Mouse (Mus musculus) granulocyte monocyte progenitor cell, adult 5-6 weeks (primary cell): ENCODE data around the gene Mtg2. TPM values are rescaled to one million over a fixed set of nuclear protein-coding genes. Genes with fewer than 3 reads are reported as not detected.

Experiments used
- ATAC-seq: replicated peaks from 2 replicates; pipeline ENCODE4 v1.8.0; 2016; ENCODE audit warnings: mild to moderate bottlenecking, moderate TSS enrichment, inconsistent platforms; ENCODE audit not compliant: poor library complexity, severe bottlenecking
- total RNA-seq, 2 experiments: library from RNA; stranded (forward) in 1 of 2; stranded (reverse) in 1 of 2; fragments of 200-712, 200-1000 nt in 1 of 2; fragments of >200 nt in 1 of 2; fragmentation: Nextera tagmentation in 1 of 2; gene quantifications; 2 replicates each; pipeline ENCODE4 v1.2.3; 2014 to 2017

Gene Mtg2
- total RNA-seq (2014; fragmentation: Nextera tagmentation), result 15.8 and 17.7 TPM in 2 replicates
- 13.1 and 19.1 TPM in 2 replicates for total RNA-seq (2017)

DNA sequence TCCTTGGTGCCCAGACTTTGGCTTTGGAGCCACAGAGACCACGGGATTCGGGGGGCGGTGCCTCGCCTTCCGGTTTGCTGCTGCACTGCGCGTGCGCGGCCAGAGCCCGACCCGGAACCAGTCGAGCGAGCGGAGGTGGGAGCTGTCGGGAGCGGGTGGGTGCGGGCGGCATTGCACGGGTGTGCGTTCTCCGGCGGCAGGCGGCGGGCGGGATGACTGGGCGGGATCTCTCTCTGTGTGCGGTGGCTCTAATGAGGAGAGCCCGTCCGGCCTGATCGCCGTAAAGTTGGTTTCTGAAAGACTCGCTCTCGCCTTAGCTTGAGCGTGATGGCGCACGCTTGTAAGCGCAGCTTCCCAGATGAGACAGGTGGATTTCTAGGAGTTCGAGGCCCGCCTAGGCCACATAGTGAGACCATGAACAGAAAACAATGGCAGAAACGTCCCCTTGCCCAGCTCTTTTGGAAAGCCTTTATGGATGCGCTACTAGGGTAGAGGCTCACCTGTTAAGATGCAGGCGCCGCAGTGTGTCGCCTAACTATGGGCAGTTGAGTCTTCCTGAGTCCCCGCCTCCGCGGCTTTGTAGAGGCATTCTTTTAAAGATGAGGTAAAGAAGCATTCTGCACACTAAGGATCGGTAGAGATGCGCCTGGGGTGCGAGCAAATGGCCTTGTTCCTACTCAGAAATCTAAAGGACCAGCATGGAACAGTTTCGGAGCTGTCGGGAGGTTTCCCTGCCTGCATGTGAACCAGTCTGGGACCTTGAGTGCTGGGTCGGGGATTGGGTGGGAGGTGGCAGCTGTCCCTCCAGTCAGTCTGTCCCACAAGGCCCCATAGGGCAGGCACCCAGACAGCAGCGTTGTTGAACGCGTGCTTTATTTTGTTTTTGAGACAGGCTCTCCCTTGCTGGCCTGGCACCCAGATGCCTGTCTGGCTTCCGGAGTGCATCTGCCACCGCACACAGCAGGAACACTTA, at the start of gene Mtg2:
TSS of gene Mtg2 (plus strand) at position 108 of the 973 bp plus-strand sequence.
- peak; percentile 97 for ATAC-seq

DNA sequence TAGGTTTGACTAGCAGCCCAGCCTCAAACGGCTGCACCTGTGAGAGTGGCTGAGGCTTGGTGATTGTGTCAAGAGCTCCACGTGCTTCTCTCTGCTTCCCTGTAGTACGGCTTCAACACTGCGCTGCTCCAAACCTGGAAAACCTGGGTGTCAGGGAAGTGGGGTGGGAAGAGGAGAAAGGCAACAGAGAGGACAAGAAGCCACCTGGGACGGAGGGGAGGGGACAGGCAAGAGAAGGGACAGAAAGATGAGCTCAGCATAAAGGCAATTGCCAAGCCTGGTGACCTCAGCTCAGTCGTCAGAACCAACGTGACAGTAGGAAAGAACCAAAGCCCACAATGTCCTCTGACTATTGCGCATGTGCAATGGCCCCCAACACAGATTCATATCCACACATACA, 49.5 kb upstream of the Mtg2 start:
- ATAC-seq, result no peak

DNA sequence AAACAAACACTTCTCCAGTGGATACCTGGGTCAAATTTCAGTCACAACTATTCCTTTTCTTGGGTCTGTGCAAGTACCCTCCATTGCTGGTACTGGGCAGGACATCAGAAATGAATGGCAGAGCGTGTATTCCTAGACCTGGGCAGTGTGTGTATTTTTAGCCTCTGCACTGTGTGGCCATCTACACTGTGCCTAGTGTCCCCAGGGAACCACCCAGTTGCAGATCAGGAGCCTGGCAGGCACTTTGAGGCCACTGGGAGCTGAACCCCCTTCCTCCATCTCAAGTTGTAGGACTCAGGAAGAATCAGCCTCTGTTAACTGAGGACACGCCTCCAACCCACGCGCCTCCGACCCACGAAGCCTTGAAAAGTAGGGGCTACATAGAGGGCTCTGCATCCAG, 47.6 kb upstream of the Mtg2 start:
- ATAC-seq, result no peak

DNA sequence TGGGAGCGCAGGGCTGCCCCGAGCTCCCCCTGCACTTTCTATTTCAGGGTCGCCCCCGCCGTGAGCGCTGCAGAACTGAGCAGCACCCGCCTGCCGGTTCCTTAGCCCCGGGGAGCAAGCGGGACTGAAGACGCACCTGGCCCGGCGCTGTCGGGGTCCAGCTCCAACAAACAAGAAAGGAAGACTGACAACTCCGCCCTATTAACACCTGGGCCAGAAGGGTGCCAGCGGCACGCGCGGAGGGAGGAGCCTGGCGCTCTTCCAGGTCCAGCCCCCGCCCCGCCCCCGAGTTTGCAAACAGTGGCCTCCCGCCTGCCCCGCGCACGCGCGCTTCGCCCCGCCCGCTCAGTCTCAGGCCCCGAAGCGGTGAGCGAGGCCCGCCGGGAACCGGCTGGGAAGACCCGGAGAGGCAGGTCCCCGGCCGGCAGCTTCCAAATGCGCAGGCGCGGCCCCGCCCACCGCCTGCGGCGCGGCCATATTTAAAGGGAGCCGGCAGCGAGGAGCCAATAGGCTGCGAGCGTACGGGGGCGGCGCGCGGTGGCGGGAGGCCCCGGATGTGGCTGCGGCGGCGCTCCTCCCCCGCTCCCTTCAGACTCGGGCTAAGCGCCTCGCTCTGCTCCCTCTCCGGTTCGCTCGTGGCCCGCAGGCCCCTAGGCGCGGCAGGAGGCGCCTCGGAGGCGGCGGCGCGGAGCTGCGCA, 45.8 kb upstream of the Mtg2 start, which contains the start of gene Lsm14b:
TSS of gene Lsm14b (plus strand) at position 587 of the 698 bp plus-strand sequence.
- ATAC-seq, result peak; percentile 81

DNA sequence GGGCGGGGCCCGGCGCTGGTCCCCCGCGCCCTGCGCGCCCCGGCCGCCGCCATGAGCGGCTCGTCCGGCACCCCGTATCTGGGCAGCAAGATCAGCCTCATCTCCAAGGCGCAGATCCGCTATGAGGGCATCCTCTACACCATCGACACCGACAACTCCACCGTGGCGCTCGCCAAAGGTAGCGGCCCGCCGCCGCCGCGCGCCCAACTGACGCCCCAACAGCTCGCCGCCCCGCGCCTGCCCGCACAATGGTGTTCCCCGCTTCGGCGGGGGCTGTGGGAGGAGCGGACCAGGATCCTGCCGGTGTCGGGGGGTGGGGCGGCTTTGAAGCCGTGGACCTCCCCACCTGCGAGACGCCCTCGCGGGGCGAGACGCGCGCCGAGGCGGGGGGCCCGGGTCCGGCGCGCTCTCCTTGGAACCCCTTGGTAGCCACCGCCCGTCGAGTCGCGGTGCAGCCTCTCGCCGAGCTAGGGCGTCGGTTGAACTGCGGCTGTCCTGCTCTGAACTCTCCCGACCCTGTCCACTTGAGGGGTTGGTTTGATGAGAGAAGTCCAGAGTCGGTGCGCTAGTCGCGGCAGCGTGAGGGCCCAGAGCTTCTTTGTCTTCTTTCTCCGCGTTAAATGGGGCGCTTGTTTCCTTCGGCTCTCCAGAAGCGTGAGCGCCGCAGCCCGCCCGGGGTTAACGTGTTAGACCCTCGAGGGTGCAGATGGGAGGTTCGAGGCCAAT, 45.1 kb upstream of the Mtg2 start:
- ATAC-seq, result 0 out of 2 replicates have a peak, but pooled peaks have one; percentile 1

DNA sequence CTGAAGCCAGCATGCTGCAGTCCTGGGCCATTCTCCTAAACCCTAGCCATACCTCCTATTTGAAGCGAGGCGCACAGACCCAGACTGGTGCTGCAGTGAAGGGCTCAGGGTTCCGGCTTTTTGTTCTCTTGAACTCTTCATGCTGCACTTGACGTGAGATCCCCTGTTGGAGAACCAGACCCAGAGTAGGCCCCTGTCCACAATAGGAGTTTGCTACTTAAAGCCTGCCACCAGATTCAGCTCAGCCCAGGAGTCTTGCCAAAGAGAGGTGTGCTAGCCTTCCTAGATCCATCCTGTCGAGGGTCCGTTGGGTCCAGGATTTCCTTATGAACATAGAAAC, 44.6 kb upstream of the Mtg2 start:
- ATAC-seq, result no peak

DNA sequence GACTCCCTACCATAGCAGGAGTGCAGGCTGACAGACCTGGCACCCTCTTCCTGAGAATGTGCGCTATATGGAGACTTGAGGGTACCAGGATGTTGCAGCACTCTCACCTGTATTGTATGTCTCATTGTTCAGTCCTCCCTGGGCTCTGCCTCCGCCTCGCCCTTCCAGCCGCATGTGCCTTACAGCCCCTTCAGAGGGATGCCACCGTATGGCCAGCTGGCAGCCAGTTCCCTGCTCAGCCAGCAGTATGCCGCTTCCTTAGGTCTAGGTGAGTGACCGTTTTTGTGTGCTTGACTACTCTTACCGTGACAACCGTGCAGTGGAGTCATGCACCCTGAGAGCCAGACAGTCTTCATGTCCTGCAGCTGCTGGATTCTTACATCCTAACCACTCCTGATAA, 42.6 kb upstream of the Mtg2 start:
- ATAC-seq, result no peak

DNA sequence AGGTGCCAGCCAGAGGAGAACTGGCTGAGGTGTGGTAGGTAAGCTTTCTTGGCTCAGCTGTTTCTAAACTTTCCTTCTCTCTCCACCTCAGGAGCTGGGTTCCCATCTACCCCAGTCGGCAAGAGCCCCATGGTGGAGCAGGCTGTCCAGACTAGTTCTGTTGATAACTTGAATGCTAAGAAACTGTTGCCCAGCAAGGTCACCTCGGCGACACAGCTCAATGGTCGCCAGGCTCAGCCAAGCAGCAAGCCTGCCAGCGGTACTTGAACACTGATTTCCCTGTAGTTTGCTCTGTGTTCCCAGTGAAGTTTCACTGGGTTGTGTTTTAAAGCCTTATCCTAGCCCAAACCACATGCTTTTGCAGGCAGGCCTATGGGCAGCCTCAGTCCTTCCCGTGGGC, 39.1 kb upstream of the Mtg2 start:
- ATAC-seq, result no peak

DNA sequence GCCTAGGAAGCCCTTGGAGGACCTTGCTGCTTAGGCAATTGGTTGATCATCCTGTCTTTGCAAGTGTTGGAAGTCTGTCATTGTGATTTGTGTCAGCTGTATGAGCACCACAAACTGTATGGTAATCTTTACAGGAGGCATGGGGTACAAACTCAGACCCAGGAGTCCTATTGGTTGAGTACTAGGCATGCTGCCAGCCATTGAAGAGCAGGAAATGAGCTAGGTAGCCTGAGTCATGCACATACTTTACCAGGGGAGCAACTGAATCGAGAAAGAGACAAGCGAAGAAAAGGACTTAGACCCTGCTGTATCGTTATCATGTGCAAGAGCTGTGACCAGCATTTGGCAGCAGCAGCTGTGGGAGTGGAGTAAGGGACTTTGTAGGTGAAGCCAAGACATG, 37.5 kb upstream of the Mtg2 start:
- ATAC-seq, result no peak

DNA sequence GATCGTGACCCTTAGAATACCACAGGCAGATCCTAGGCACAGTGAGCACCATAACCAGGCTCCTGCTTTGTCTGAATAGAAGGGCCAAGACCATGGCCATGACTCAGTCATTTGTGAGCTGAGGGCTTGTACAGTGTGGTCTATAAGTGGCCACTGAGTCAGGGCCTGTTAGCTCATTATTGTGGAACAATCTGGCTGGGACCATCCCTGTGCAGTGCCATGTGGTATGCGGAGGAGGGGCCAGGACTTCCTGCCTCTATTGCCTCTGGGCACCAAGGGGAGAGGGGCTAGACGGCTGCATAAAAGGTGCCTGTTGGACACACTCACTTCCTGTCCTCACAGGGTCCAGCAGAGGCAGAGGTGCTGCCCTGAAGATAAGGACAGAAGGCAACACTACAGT, 36.4 kb upstream of the Mtg2 start:
- ATAC-seq, result peak; percentile 35

DNA sequence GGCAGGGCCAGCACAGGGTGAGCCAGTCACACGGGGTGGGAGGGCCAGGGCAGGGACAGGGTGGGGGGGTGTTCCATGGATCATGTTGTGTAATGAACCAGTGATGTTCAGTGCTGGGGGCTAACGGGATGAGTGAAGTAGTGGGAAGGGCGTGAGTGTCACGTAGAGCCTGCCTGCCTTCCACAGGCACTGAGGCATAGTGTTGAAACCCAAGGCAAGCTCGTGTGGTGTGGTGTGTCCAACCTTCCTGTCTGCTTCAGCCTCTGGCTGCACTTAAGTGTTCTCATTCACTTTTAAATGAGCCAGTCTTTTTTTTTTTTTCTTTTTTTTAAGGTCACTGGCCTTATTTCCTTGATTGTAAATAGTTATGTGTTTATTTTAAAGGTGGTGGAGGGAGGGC, 35.6 kb upstream of the Mtg2 start:
- peak; percentile 54 for ATAC-seq

DNA sequence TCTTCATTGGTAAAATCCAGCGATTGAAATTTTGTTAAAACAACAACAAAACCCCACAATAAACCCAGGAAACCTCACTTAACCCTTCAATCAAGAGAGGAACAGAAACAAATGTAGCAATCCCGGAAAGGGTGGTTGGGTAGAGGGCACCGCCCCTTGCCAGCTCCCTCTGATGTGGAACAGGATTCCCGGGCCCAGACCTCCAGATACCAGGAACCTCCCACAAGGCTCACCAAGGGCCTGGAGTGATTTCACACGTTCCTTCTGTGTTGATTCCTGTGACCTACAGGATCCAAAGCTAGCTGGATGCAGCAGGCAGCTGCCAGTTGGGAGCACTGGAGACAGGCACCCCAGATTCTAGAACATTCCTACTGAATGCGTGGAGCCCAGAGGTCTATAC, 30.0 kb upstream of the Mtg2 start:
- ATAC-seq, result peak; percentile 62

DNA sequence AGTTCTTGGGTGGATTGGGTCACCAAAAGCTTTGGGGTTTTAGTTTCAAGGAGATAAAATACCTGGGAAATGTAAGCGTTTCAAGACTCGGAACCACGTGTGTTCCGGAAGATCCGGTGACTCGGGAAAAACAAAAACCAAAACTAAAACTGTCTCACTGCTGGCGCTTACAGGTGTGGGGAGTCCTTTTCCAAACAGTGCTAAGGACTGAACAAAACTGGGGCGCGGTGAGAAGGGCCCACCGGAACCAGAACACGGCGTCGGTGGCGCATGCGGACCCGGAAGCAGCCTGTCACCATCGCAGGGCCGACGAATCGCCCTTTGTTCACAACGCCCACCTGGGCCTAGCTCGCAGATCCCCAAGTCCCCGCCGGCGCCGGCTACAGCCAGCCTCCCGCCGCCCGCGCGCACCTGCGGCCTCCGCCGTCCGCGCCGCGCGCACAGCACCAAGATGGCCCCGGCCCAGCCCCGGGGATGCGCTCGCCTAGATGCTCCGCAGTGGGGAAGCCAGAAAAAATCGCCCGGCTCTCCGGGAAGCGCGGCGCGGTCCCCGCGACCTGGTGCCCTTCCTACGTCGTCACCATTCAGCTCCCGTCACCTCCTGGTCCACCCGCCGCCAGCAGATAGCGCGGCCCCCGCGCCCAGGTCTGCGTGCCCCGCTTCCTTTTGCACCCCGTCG, 28.7 kb upstream of the Mtg2 start:
- 0 out of 2 replicates have a peak, but pooled peaks have one; percentile 1 for ATAC-seq

DNA sequence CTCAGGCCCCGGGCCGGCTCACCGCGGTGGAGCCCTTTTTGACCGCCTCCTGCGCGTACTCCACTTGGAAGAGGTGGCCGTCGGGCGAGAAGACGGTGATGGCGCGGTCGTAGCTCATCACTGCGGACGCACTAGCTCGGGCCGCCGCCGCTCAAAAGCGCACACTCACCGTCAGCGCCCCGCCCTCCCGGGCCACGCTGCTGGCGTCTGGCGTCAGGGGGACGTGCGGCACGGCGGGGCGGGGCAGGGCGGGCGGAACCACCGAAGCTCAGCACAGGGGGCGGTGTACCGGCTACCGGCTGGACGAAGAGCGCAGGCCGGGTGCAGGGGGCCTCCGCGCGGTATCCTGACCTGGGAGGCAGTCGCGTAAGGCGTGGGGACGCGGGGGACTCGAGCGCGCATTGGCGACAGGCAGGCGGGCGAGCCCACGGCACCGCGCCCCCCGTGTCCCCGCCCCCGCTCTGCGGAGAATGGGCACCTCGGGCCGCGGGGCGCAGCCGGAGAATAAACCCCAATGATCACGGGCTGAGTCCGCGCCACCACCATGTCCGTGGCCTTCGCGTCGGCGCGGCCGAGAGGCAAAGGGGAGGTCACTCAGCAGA, 28.0 kb upstream of the Mtg2 start, which contains the start of the genes Psma7 and Ss18l1:
TSS of gene Psma7 (minus strand) at position 178 of the 602 bp plus-strand sequence.
TSS of gene Ss18l1 (plus strand) at position 254 of the 602 bp plus-strand sequence.
- ATAC-seq, result peak; percentile 53

DNA sequence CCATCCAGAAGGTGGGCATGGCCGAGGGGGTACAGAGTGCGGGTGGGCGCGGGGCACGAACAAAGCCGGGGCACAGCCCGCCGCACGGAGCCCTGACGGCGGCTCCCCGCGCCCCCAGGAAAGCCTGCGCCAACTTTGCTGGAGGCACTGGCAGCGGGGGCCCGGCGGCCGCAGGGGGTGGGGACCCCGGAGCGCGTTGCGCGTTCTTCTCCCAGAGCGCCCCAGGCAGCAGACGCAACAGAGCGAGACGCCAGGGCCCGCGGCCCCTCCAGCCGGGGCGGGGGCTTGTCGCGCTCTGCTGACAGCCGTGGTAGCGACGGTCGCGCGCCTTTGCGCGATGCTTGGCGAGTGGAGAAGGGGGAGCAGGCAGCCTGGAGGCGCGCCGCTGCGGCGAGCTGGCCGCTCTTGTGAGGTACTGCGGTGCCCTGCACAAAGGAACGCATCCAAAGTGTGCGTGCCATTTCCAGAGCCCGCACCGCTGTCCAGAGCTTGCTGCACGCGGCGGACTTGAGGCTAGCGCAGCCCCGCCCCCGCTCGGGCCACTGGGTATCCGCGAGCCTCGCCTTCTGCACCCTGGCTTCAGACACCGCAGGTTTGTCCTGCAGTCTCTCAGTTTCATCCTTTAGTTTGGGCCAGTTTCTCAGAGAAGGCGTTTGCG, 27.4 kb upstream of the Mtg2 start:
- peak; percentile 16 for ATAC-seq

DNA sequence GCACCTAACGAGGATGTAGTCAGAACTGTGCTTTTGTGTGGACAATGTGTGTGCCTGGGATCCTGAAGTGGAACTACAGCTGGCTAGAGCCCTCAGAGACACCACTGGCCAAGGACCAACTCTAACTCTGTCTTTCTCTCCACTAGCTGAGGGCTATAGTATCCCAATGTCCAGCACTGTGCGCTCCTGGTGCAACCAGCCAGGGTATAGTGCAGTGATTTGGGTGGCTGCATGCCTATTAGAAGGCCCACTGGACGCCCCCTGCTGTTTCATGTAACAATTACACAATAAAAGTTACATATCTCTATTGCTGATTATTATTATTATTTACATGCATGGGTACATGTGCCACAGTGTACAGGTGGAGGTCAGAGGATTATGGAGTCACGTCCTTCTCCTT, 25.1 kb upstream of the Mtg2 start:
- ATAC-seq, result peak; percentile 13

DNA sequence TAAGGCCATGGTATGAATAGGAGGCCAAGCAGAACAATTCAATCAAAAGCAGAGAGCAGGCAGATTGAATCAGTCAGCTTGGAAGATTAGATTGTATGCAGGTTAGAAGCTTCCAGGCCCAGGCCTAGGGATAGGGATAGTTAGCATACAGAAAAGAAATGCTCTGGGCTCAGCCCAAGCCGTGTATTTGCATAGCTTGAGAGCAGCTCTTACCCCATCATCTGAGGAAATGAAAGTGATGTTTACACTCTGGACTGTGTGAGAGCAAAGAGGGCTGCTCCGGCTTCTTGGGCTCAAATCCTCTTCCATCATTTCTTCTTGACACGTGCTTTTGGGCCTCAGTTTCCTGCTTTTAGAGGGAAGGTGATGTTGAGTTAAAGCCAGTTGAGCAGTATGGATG, 22.8 kb upstream of the Mtg2 start:
- no peak for ATAC-seq

DNA sequence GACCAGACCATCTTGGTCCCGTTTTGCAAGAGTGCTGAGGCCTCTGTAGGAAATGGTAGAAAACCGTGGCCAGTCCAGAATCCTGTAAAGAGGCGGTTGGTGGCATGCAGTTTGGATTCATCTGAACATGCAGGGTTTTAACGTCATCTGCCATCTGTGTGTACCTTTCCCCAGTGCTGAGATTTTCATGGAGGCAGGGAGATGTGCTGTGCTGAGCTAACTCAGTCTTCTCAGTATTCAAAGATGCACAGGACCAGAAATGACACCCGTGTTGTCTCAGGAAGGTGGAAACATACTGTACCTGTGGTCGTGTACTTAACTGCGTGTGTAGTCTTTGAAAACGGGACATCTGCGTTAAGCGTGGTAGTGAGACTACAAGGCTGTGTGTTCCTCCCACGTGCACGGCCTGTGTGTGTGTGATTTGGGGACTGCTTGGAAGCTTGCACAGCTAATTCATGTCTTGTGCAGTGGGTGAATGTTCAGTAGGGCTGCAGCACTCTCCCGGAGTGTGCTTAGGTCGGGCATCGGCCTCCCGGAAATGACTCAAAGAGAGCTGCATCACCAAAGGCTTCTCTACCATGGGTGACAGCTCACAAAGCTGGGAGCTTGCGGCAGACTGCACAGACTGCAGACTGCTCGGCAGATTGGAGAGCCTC, 22.3 kb upstream of the Mtg2 start:
- ATAC-seq, result no peak

DNA sequence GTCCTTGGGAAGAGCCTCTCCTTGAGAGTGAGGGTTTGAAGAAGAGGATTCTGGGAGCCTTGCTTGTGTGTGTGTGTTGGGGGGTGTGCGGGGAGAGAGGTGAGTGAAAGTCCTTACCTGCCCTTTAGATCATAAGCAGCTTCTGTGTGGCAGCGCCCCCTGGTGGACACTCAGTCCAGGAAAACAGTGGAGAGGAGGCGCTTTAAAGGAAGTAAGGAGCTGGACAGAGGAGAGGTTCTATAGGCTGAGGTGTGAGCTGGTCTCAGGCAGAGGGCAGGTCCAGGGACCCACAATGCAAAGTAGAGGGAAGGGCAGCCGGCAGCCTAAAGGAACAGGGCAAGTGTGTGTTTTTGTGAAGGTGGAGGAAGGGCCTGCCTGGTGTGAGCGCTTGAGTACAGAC, 19.4 kb upstream of the Mtg2 start:
- ATAC-seq, result peak; percentile 77
